Mouse (Mus musculus): ENCODE measurements at regions not wholly inside any gene's neighbourhood (a gene's known extent, or its start where the extent isn't known, plus 50 kb on each side); places are given as distances from the start of the nearest gene placed in this dataset.

DNA sequence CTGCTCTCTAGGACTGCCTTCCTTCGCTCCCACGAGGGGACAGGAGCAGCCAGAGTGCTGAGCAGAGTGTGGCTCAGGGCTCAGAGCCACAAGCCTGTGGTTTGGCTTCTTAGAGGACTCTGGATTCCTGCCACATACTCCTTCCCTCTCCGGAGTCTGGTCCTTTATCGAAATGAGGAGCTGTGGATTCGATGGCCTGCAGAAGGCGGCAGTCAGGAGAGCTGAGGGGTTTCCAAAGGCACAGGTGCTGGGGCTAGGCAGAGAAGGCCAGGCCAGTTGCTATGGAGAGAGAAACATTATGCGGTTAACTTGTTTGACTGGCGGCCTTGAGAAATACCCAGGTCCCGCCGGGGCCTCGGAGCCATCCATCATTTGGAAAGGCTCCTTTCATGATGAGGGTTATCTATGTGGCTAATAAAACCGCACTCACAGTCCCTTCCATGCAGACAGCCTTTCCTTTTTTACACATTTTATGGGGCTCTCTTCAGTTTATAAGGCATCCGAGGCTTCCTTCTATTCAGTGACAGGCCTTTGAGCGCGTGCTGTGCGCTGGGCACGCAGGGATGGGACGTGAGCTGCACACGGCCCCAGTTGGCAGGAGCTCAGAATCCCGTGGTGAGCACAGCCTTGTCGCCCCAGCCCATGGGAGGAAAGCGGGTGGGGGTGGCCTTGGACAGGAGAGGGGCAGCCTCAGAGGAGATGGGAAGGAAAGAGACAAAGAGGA is 61.2 kb upstream of the Gjb5 start:
- peak; percentile 55; the same call in 1 of the 2 replicates for ATAC-seq (ENCODE audit: insufficient number of reproducible peaks, insufficient read depth, low FRiP score, low read depth)
- H3K27ac ChIP-seq (replicated peaks in 1 of 2; ENCODE audit: control insufficient read depth in 1 of 2, insufficient read depth in 1 of 2, low read depth in 2 of 2, low read length in 2 of 2): no peak overlapping the region

DNA sequence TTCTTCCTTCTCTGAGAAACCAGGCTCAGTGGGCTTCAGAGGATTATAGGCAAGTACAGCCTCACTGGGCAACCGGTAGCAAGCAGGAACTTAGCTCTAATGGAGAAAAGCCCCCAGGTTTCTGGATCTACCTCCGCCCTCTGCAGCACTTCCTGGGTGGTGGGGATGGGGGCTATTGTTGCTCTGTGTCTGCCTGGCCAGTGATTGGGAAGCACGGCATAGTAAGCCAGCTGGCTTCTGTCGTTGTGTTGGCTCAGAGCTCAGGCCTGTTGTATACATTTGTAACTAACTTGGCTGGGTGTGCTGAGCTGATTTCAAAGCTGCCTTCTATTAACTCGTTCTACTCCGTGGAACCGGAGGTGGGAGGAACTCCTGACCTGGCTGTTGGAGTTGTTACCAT is 58.9 kb upstream of the Gjb5 start:
- Histone ChIP-seq H3K9ac (ENCODE audit: low read length) (no peak overlapping the region), H3K36me3 (ENCODE audit: control insufficient read depth, insufficient read depth, low read length) (no peaks in the 10 kb centered on the region), H3K9me3 (ENCODE audit: control insufficient read depth, low read length) (no peaks in the 10 kb centered on the region), H3K4me2 (ENCODE audit: low read length) (no peak overlapping the region), H3K27me3 (ENCODE audit: control insufficient read depth, insufficient read depth, low read length) (no peaks in the 10 kb centered on the region), H3K27ac (replicated peaks in 1 of 2; ENCODE audit: control insufficient read depth in 1 of 2, insufficient read depth in 1 of 2, low read depth in 2 of 2, low read length in 2 of 2) (no peak overlapping the region), H3K4me3 (ENCODE audit: control insufficient read depth in 1 of 2, insufficient read depth in 1 of 2, low read depth in 1 of 2, low read length in 2 of 2) (no peak overlapping the region), H3K4me1 (ENCODE audit: control insufficient read depth in 2 of 2, insufficient read depth in 2 of 2, low read length in 2 of 2) (peaks cover 14% of the 10 kb centered on the region in 2 experiments)
- 51% methylated on average over 7 of the region's 7 CpGs for WGBS
- ATAC-seq (ENCODE audit: insufficient number of reproducible peaks, insufficient read depth, low FRiP score, low read depth): no peak

More for the DNA sequence above, 61.2 kb upstream of the Gjb5 start:
- Histone ChIP-seq H3K4me1 (ENCODE audit: control insufficient read depth in 2 of 2, insufficient read depth in 2 of 2, low read length in 2 of 2) (peaks cover 20 to 23% of the 10 kb centered on the region in 2 experiments), H3K4me3 (ENCODE audit: control insufficient read depth in 1 of 2, insufficient read depth in 1 of 2, low read depth in 1 of 2, low read length in 2 of 2) (no peak overlapping the region), H3K9ac (ENCODE audit: low read length) (no peak overlapping the region), H3K9me3 (ENCODE audit: control insufficient read depth, low read length) (no peaks in the 10 kb centered on the region), H3K4me2 (ENCODE audit: low read length) (peak overlapping the region; percentile 31), H3K36me3 (ENCODE audit: control insufficient read depth, insufficient read depth, low read length) (no peaks in the 10 kb centered on the region), H3K27me3 (ENCODE audit: control insufficient read depth, insufficient read depth, low read length) (no peaks in the 10 kb centered on the region)
- 31% methylated on average over 22 of the region's 22 CpGs for WGBS

DNA sequence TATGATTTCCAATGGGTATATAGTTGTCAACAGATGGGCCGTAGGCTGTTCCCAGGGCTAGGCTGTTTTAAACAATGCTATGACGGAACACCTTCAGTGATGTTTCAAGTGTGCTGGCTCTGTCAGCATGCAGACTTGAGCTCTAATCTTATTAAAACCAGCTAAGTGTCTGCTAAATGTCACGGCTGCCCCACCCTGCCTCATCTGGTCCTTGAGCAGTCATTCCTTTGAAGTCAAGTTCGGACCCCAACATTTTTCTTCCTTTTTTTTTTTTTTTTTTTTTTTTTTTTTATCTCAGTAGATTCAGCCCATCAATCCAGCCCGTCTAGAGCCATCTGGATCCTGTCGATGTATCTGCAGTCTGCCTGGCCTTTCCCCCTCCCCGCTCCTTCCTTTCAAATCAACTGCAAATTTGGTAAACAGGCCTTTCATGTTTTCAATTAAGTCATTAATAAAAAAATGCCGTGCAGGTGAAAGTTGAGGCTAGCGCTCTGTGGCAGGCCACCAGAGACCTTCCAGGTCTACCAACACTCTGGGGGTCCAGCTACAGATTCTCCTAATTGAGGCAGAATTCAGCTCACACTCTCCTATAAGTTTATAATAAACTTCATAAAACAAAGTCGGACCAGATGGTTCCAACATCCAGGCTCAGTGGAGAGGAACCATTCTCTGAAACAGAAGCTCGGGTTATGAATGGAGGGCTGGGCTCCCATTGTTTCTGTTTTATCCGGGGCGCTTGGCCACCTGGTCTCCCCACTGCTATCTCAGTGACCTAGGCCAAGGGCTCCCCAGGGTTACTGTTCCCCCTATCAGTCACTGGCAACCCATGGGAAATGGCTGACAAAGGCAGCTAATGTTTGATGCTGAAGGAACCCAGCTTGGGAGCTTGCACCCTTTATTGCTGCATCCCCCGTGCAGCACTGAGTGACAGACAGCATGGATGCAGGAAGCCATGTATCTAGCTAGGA is 56.3 kb upstream of the Gjb5 start:
- Histone ChIP-seq H3K9me3 (ENCODE audit: control insufficient read depth, low read length) (no peaks in the 10 kb centered on the region), H3K27me3 (ENCODE audit: control insufficient read depth, insufficient read depth, low read length) (no peaks in the 10 kb centered on the region), H3K4me2 (ENCODE audit: low read length) (no peak overlapping the region), H3K4me3 (ENCODE audit: control insufficient read depth in 1 of 2, insufficient read depth in 1 of 2, low read depth in 1 of 2, low read length in 2 of 2) (no peak overlapping the region), H3K9ac (ENCODE audit: low read length) (no peak overlapping the region), H3K4me1 (ENCODE audit: control insufficient read depth in 2 of 2, insufficient read depth in 2 of 2, low read length in 2 of 2) (peaks cover 19% of the 10 kb centered on the region in 2 experiments), H3K36me3 (ENCODE audit: control insufficient read depth, insufficient read depth, low read length) (no peaks in the 10 kb centered on the region), H3K27ac (replicated peaks in 1 of 2; ENCODE audit: control insufficient read depth in 1 of 2, insufficient read depth in 1 of 2, low read depth in 2 of 2, low read length in 2 of 2) (no peak overlapping the region)
- no peak for ATAC-seq (ENCODE audit: insufficient number of reproducible peaks, insufficient read depth, low FRiP score, low read depth)
- WGBS: 43% methylated on average over 14 of the region's 14 CpGs

All from heart, embryonic 14.5 days (tissue).